Mouse (Mus musculus): ENCODE measurements around the gene Trim65. TPM values are rescaled to one million over a fixed set of nuclear protein-coding genes. Genes with fewer than 3 reads are reported as not detected.

Trim65 gene
- polyA plus RNA-seq, 1 experiment from 2014 or later, result 1.2 TPM

DNA sequence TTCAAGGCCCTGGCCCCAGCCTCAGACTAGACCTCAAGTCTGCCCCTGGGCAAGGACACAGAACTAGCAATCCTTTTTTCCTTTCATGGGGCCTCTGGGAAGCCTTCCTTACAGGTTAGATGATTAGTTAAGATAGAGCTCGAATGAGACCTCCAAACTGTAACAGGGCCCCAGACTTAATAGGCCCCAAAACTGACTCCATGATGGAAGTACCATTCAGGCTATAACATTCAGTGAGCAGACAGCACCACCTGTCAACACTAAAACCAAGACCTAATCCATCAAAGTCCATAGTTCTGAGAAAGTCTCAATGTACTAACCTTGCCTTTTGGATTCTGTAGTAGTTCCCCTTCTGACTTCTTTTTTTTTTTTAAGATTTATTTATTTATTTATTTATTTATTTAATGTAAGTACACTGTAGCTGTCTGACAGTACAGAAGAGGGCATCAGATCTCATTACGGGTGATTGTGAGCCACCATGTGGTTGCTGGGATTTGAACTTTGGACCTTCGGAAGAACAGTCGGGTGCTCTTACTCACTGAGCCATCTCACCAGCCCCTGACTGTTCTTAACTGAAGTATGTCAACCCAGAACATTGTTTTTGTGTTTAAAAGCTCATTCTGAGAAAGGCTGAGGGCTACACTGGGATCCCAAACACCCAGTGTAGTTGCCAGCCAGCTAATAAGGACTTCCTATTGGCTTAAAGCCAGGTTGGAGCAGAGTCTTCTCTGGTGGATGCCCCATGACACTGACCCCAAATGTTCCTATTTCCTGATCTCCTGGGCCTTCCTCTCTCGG is 39.3 kb upstream of the Trim65 start:
- no peak for DNase-seq
- no peak for ATAC-seq
- Histone ChIP-seq H3K4me3 (ENCODE audit: low read depth, low read length) (no peak overlapping the region), H3K27me3 (ENCODE audit: insufficient read depth, low read length) (no peaks in the 10 kb centered on the region), H3K4me2 (ENCODE audit: low read depth, low read length) (no peak overlapping the region), H3K4me1 (ENCODE audit: insufficient read depth) (peaks cover 18% of the 10 kb centered on the region), H3K9ac (replicated peaks) (0 out of 2 replicates have a peak overlapping the region, but pooled peaks have one; percentile 16), H3K27ac (ENCODE audit: low read depth) (peak overlapping the region; percentile 18; the same call in 1 of the 2 replicates), H3K9me3 (ENCODE audit: low read length) (no peaks in the 10 kb centered on the region), H3K36me3 (replicated peaks; ENCODE audit: insufficient read depth, low read length) (peaks cover 37% of the 10 kb centered on the region)
- 64% methylated on average over 5 of the region's 5 CpGs for WGBS (ENCODE audit: insufficient replicate concordance)
- TF ChIP-seq CTCF (IDR thresholded peaks at IDR 0.05; ENCODE audit: low read depth), result no peak
- no peak for TF ChIP-seq EP300 (IDR thresholded peaks at IDR 0.05; ENCODE audit: low read depth)

DNA sequence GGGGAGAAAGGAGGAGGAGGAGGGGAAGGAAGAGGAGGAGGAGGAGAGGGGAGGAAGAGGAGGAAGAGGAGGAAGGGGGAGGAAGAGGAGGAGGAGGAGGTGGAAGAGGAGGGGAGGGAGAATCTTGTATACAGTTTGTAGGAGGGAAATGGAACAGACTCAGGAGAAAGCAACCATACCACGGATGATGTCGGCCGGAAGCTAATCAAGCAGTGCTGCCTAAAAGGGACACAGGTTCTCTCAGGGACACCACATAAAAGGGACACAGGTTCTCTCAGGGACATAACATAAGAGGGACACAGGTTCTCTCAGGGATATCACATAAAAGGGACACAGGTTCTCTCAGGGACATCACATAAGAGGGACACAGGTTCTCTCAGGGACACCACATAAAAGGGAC is 38.3 kb upstream of the Trim65 start:
- no peak overlapping the region for H3K4me3 ChIP-seq (ENCODE audit: low read depth, low read length)
- no peaks in the 10 kb centered on the region for H3K9me3 ChIP-seq (ENCODE audit: low read length)
- peaks cover 18% of the 10 kb centered on the region for H3K4me1 ChIP-seq (ENCODE audit: insufficient read depth)
- H3K27ac ChIP-seq (ENCODE audit: low read depth), result no peak overlapping the region
- H3K9ac ChIP-seq (replicated peaks), result no peak overlapping the region
- ATAC-seq, result no peak
- H3K27me3 ChIP-seq (ENCODE audit: insufficient read depth, low read length), result no peaks in the 10 kb centered on the region
- no peak for TF ChIP-seq EP300 (IDR thresholded peaks at IDR 0.05; ENCODE audit: low read depth)
- no peak for TF ChIP-seq CTCF (IDR thresholded peaks at IDR 0.05; ENCODE audit: low read depth)
- peaks cover 27% of the 10 kb centered on the region for H3K36me3 ChIP-seq (replicated peaks; ENCODE audit: insufficient read depth, low read length)
- H3K4me2 ChIP-seq (ENCODE audit: low read depth, low read length), result no peak overlapping the region
- no peak for DNase-seq
- 90% methylated on average over 3 of the region's 3 CpGs for WGBS (ENCODE audit: insufficient replicate concordance)

- under 1% methylated on average over 40 of the region's 40 CpGs for WGBS (ENCODE audit: insufficient replicate concordance)
- H3K4me2 ChIP-seq (ENCODE audit: low read depth, low read length), result peak within 1 kb of the TSS; percentile 84
- H3K27me3 ChIP-seq (ENCODE audit: insufficient read depth, low read length), result no peaks in the 10 kb centered on the region
- DNase-seq (peak; percentile 95), ATAC-seq (peak; percentile 88)
- TF ChIP-seq EP300 (IDR thresholded peaks at IDR 0.05; ENCODE audit: low read depth), result no peak
- no peak for TF ChIP-seq CTCF (IDR thresholded peaks at IDR 0.05; ENCODE audit: low read depth)
- H3K4me3 ChIP-seq (ENCODE audit: low read depth, low read length), result peak within 1 kb of the TSS; percentile 72
- peaks cover 15% of the 10 kb centered on the region for H3K36me3 ChIP-seq (replicated peaks; ENCODE audit: insufficient read depth, low read length)
- peak within 1 kb of the TSS; percentile 71 for H3K9ac ChIP-seq (replicated peaks)
- no peaks in the 10 kb centered on the region for H3K9me3 ChIP-seq (ENCODE audit: low read length)
- H3K27ac ChIP-seq (ENCODE audit: low read depth), result peak within 1 kb of the TSS; percentile 52
- peaks cover 18% of the 10 kb centered on the region for H3K4me1 ChIP-seq (ENCODE audit: insufficient read depth)
Observed at GRCm38 (mm10) chr11:116167884-116168439, 37.0 kb upstream of the Trim65 start, which contains the start of gene Fbf1. TSS of gene Fbf1 (minus strand) at chr11:116168166.

GRCm38 (mm10) chr11:116167232-116167631 is 36.3 kb upstream of the Trim65 start:
- H3K27me3 ChIP-seq (ENCODE audit: insufficient read depth, low read length), result no peaks in the 10 kb centered on the region
- no peak for DNase-seq
- 15% methylated on average over 6 of the region's 6 CpGs for WGBS (ENCODE audit: insufficient replicate concordance)
- H3K4me2 ChIP-seq (ENCODE audit: low read depth, low read length), result peak overlapping the region; percentile 84
- peak overlapping the region; percentile 71 for H3K9ac ChIP-seq (replicated peaks)
- no peak for ATAC-seq
- H3K36me3 ChIP-seq (replicated peaks; ENCODE audit: insufficient read depth, low read length), result peaks cover 9% of the 10 kb centered on the region; the same call in 1 of the 2 replicates
- no peaks in the 10 kb centered on the region for H3K9me3 ChIP-seq (ENCODE audit: low read length)
- H3K4me3 ChIP-seq (ENCODE audit: low read depth, low read length), result peak overlapping the region; percentile 72
- H3K27ac ChIP-seq (ENCODE audit: low read depth), result peak overlapping the region; percentile 52
- H3K4me1 ChIP-seq (ENCODE audit: insufficient read depth), result peaks cover 18% of the 10 kb centered on the region
- TF ChIP-seq CTCF (IDR thresholded peaks at IDR 0.05; ENCODE audit: low read depth), result no peak
- TF ChIP-seq EP300 (IDR thresholded peaks at IDR 0.05; ENCODE audit: low read depth), result no peak

DNA sequence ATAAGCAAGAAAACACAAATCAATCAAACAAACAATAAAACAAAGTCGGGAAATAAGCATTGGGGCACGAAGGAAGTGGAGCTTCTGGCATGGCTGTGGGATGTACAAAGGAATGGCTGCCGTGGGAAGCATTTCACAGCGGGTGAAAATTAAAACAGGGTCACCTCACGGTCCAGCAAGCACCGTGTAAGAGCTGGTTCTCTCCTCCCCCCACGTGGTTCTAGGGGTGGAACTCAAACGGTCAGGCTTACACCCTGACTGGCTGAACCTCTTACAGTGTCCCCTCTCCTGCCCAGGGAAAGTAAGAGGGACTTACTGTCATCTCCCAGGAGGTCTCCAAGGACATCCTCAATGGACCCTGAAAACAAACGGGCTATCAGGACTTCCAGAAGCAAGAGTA is 32.1 kb upstream of the Trim65 start:
- no peaks in the 10 kb centered on the region for H3K9me3 ChIP-seq (ENCODE audit: low read length)
- DNase-seq, result no peak
- no peak for TF ChIP-seq EP300 (IDR thresholded peaks at IDR 0.05; ENCODE audit: low read depth)
- TF ChIP-seq CTCF (IDR thresholded peaks at IDR 0.05; ENCODE audit: low read depth), result no peak

GRCm38 (mm10) chr11:116162146-116162545 is 31.2 kb upstream of the Trim65 start:
- no peak for DNase-seq
- peaks cover 15% of the 10 kb centered on the region for H3K36me3 ChIP-seq (replicated peaks; ENCODE audit: insufficient read depth, low read length)
- WGBS (ENCODE audit: insufficient replicate concordance), result 77% methylated on average over 10 of the region's 10 CpGs
- H3K9me3 ChIP-seq (ENCODE audit: low read length), result no peaks in the 10 kb centered on the region
- H3K4me3 ChIP-seq (ENCODE audit: low read depth, low read length), result no peak overlapping the region
- no peak overlapping the region for H3K4me2 ChIP-seq (ENCODE audit: low read depth, low read length)
- TF ChIP-seq CTCF (IDR thresholded peaks at IDR 0.05; ENCODE audit: low read depth) (no peak), EP300 (IDR thresholded peaks at IDR 0.05; ENCODE audit: low read depth) (no peak)
- peaks cover 6% of the 10 kb centered on the region for H3K4me1 ChIP-seq (ENCODE audit: insufficient read depth)
- no peak overlapping the region for H3K9ac ChIP-seq (replicated peaks)
- no peaks in the 10 kb centered on the region for H3K27me3 ChIP-seq (ENCODE audit: insufficient read depth, low read length)
- H3K27ac ChIP-seq (ENCODE audit: low read depth), result no peak overlapping the region
- ATAC-seq, result no peak

More for the DNA sequence above, 32.1 kb upstream of the Trim65 start:
- Histone ChIP-seq H3K9ac (replicated peaks) (no peak overlapping the region), H3K4me1 (ENCODE audit: insufficient read depth) (peaks cover 12% of the 10 kb centered on the region), H3K27ac (ENCODE audit: low read depth) (no peak overlapping the region), H3K4me2 (ENCODE audit: low read depth, low read length) (no peak overlapping the region), H3K4me3 (ENCODE audit: low read depth, low read length) (no peak overlapping the region), H3K27me3 (ENCODE audit: insufficient read depth, low read length) (no peaks in the 10 kb centered on the region), H3K36me3 (replicated peaks; ENCODE audit: insufficient read depth, low read length) (peaks cover 11% of the 10 kb centered on the region; the same call in 1 of the 2 replicates)
- WGBS (ENCODE audit: insufficient replicate concordance), result 68% methylated on average over 9 of the region's 9 CpGs
- ATAC-seq, result no peak
